Mouse (Mus musculus) embryonic fibroblast, embryonic 13.5 days (primary cell): ENCODE data around the gene Unc93a2. TPM values are rescaled to one million over a fixed set of nuclear protein-coding genes. Genes with fewer than 3 reads are reported as not detected.
"Not testable (repeated sequence)": the region's sequence is repeated elsewhere in the genome, so short reads cannot be mapped to it uniquely, and the experiment has no call there.

ENCODE experiments used
- H3K27ac ChIP-seq: 2 replicates; pipeline ENCODE4 v1.5.1; 2012; ENCODE audit warnings: low read length, control low read depth, inconsistent platforms; ENCODE audit not compliant: insufficient read depth
- H3K4me1 ChIP-seq: 2 replicates; pipeline ENCODE4 v1.6.1; 2011; ENCODE audit warnings: low read length; ENCODE audit not compliant: control insufficient read depth, insufficient read depth
- H3K4me3 ChIP-seq: 2 replicates; pipeline ENCODE4 v1.5.1; 2011; ENCODE audit warnings: mild to moderate bottlenecking, control low read depth, low read length; ENCODE audit not compliant: insufficient read depth
- polyA plus RNA-seq: library from polyadenylated mRNA; stranded (reverse); fragments of >200 nt; gene quantifications from 2 replicates; pipeline ENCODE4 v1.2.4, GENCODE M21; 2011; ENCODE audit warnings: low read depth; ENCODE audit not compliant: missing spikeins, insufficient read length

Gene Unc93a2
- polyA plus RNA-seq, 1 experiment, result not detected

GRCm38 (mm10) chr17:7386016-7386415 is 752 bp upstream of the Unc93a2 start:
- not testable (repeated sequence) for H3K4me3 ChIP-seq, H3K4me1 ChIP-seq
- 0 out of 2 replicates have a peak overlapping the region, but pooled peaks have one; percentile 49 for H3K27ac ChIP-seq

- not testable (repeated sequence) for H3K4me1 ChIP-seq, H3K27ac ChIP-seq
These were observed 1.8 kb downstream of the Unc93a2 start for GRCm38 (mm10) chr17:7383167-7384143.

GRCm38 (mm10) chr17:7382711-7383110 is 2.6 kb downstream of the Unc93a2 start:
- H3K4me3 ChIP-seq, H3K27ac ChIP-seq, H3K4me1 ChIP-seq: not testable (repeated sequence)

More at GRCm38 (mm10) chr17:7383167-7384143, 1.8 kb downstream of the Unc93a2 start:
- H3K4me3 ChIP-seq, result not testable (repeated sequence)

DNA sequence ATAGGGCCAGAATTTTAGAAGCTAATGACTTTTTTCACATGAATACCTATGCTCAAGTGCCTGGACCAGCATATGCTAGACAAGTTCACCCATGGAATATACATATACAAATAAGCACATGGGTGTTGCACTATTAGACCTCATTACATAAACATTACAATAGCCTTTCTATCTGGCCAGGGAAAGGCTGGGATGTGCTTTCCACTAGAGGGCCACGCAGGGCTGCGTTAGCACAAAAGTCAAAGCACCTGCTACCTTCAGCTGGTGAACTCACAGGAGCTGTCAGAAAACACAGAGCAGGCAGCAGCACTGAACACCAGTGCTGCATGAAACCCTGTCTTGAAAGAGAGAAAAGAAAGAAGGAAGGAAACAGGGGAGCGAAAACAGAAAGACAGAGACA is 7.4 kb downstream of the Unc93a2 start:
- H3K4me3 ChIP-seq, H3K27ac ChIP-seq, H3K4me1 ChIP-seq: not testable (repeated sequence)

DNA sequence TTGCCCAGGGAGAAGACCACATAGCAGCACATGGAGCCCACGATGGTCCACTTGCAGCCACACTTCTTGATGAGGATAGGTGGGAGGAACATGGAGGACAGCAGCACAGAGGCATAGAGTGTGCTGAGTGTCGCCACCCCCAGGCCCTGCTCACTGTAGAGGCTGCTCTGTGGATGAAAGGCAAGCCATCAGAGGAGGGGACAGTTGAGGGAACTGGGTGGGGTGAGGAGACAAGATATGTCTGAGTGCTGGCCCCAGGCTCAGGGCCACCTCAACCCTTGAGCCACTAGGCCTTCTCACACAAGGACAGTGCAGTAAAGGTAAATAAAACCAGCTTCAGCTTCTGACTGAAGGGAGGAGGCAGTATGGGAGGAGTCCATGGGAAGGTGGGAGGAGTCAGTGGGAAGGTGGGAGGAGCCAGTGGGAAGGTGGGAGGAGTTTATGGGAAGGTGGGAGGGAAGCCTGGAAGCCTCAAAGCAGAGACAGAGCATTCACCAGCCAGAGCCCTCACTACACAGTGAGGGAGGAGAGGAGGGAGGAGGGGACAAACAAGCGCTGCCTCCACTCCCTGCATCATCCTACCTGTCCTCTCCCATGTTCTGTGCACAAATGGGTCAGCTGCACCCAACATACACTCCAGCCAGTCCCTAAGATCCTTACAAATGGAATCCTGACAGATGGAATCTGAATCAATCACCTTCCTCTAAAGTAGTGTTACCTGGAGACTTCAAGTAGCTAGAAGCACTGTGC is 8.1 kb downstream of the Unc93a2 start:
- H3K4me1 ChIP-seq, H3K27ac ChIP-seq, H3K4me3 ChIP-seq: not testable (repeated sequence)

DNA sequence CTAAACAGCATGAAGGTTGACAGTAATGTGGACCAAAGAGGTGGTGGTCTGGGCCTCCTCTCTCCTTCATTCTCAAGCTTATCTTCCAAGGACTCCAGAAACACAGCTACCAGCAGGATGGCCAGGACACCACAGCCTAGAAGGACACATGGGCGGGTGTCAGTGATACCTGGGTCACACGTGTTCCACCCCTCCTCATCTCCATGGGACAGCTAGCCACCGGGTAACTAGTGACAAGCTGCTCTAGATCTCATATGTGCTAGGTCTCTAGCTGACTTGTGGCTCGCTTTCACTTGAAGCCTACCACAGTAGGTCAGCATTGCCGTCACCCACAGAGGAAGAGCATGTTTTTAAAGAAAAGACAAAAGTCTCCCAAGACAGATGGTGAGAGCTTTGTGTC is 13.4 kb downstream of the Unc93a2 start, which contains the start of gene Gm49630:
TSS of gene Gm49630 (minus strand) at position 101 of the 400 bp plus-strand sequence.
- H3K27ac ChIP-seq, H3K4me1 ChIP-seq, H3K4me3 ChIP-seq: not testable (repeated sequence)

GRCm38 (mm10) chr17:7369401-7369800 is 15.9 kb downstream of the Unc93a2 start:
- not testable (repeated sequence) for H3K4me3 ChIP-seq, H3K27ac ChIP-seq, H3K4me1 ChIP-seq

DNA sequence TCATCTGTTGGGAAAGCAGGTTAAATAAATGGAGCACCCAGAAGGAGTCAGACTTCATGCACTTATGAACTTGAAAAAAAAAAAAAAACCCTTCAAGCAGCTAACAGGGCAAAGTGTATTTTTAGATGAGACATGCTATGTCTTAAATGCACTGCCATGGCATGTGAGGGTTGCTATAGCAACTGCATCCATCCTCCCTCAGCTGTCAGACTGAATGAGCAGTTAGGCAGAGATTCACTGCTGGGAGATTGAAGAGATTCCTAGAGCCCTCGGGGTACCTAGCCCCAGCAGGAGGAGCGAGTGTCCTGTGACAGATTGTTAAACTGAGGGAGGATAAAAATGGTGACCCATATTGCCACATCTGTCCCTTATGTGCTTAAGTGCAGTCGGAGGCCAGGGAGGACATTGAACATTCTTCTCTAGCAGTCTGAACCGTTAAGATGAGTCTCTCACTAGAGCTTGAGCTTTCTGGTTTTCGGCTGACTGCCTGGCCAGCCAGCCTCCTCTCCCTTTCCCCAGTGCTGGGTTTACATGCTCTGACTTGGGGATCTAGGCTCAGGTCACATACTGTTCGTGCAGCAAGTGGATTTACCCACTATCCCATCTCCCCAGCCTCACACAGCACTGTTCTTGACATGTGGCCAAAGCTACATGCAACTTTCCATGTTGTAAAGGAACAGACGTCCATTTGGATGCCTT is 18.4 kb downstream of the Unc93a2 start:
- H3K4me1 ChIP-seq, H3K4me3 ChIP-seq, H3K27ac ChIP-seq: not testable (repeated sequence)

- not testable (repeated sequence) for H3K27ac ChIP-seq, H3K4me3 ChIP-seq, H3K4me1 ChIP-seq
These were observed 19.0 kb downstream of the Unc93a2 start for GRCm38 (mm10) chr17:7366265-7366664.

DNA sequence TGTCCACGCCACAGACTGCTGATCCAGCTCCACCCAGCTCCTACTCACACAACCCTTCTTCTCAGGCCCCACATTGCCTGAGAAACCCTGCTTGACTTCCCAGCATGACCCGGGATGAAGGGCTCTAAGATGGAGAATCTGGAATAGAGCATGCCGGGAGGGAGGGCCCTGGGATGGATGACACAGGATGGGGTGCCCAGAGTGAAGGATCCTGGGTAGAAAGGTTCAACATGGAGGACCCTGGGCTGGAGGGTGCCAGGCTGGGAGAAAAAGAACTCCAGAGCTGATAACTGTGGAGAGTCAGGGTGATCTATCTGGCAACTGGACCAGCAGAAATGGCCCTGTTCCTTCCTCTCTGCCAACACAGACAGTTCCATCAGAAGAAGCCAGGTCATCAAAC is 19.6 kb downstream of the Unc93a2 start:
- H3K4me3 ChIP-seq, H3K27ac ChIP-seq, H3K4me1 ChIP-seq: not testable (repeated sequence)

- not testable (repeated sequence) for H3K27ac ChIP-seq, H3K4me3 ChIP-seq, H3K4me1 ChIP-seq
These were observed 24.4 kb downstream of the Unc93a2 start for GRCm38 (mm10) chr17:7360749-7361465.

GRCm38 (mm10) chr17:7359806-7360205 is 25.5 kb downstream of the Unc93a2 start:
- not testable (repeated sequence) for H3K27ac ChIP-seq, H3K4me3 ChIP-seq, H3K4me1 ChIP-seq

- H3K4me3 ChIP-seq, H3K4me1 ChIP-seq, H3K27ac ChIP-seq: not testable (repeated sequence)
These were observed 32.7 kb downstream of the Unc93a2 start, which contains the start of gene Ttll2 for GRCm38 (mm10) chr17:7352596-7352995. Ttll2 (minus strand) TSS chr17:7352696.

GRCm38 (mm10) chr17:7348765-7349164 is 36.5 kb downstream of the Unc93a2 start:
- not testable (repeated sequence) for H3K4me3 ChIP-seq, H3K4me1 ChIP-seq, H3K27ac ChIP-seq

DNA sequence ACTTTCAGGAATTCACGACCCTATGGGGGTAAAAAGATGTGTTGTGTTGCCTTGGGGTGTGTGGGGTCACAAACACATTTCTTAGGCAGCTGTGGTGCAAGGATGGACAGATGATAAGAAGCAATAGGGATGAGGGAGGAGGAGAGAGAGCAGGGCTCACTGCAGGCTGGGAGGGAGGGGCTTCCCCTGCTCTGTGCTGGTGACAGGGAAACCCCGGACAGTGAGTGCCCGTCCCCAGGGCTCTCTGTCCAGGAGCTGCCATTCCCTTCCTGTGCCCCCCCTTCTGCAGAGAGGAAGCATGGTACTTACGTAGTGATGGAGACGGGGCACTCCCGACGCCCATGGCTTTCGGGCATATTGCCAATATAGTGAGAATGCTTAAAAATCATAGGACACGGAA is 47.9 kb downstream of the Unc93a2 start:
- H3K4me1 ChIP-seq, H3K27ac ChIP-seq, H3K4me3 ChIP-seq: not testable (repeated sequence)
